Mouse (Mus musculus) midbrain, embryonic 10.5 days (tissue): ENCODE measurements around the gene Dcaf4. TPM values are rescaled to one million over a fixed set of nuclear protein-coding genes. Genes with fewer than 3 reads are reported as not detected.

Experiments used
- DNase-seq: peaks from one replicate; pipeline ENCODE4 v3.0.0-alpha.2; 2017; ENCODE audit warnings: low spot score
- H3K27ac ChIP-seq: fragments of 300-500 bp; sonication (generic); replicated peaks from 2 replicates; pipeline ENCODE4 v1.5.1; 2016; ENCODE audit warnings: mild to moderate bottlenecking
- H3K27me3 ChIP-seq: fragments of 300-500 bp; sonication (generic); 2 replicates; pipeline ENCODE4 v1.6.1; 2016; ENCODE audit warnings: low read depth, mild to moderate bottlenecking; ENCODE audit not compliant: poor library complexity, severe bottlenecking
- H3K36me3 ChIP-seq: fragments of 300-500 bp; sonication (generic); 2 replicates; pipeline ENCODE4 v1.6.1; 2016; ENCODE audit warnings: mild to moderate bottlenecking, moderate library complexity
- H3K4me1 ChIP-seq: fragments of 300-500 bp; sonication (generic); 2 replicates; pipeline ENCODE4 v1.6.1; 2016
- H3K4me3 ChIP-seq: fragments of 300-500 bp; sonication (generic); 2 replicates; pipeline ENCODE4 v1.5.1; 2016; ENCODE audit warnings: mild to moderate bottlenecking, moderate library complexity
- H3K9me3 ChIP-seq: fragments of 300-500 bp; sonication (generic); replicated peaks from 2 replicates; pipeline ENCODE4 v1.6.1; 2016; ENCODE audit warnings: mild to moderate bottlenecking
- WGBS: fragments of 180-500 bp; shearing (Covaris S2); methylation state at CpG from one replicate; pipeline ENCODE4 v1.1.7; 2016; 5-methylcytosine and 5-hydroxymethylcytosine counted together
- polyA plus RNA-seq: library from polyadenylated mRNA; unstranded; fragments of >200 nt; fragmentation: Nextera tagmentation; extraction: Ambion mirVana; gene quantifications from 2 replicates; pipeline ENCODE4 v1.2.1, GENCODE M21; 2016

The Dcaf4 gene
- polyA plus RNA-seq, 1 experiment from 2014 or later: 23.8 TPM

GRCm38 (mm10) chr12:83499256-83499655 is 21.0 kb upstream of the Dcaf4 start:
- Histone ChIP-seq H3K27ac (no peak overlapping the region), H3K27me3 (peaks cover 11% of the 10 kb centered on the region; the same call in 1 of the 2 replicates), H3K9me3 (no peaks in the 10 kb centered on the region), H3K4me3 (no peak overlapping the region), H3K4me1 (no peaks in the 10 kb centered on the region; the same call in 1 of the 2 replicates), H3K36me3 (no peaks in the 10 kb centered on the region)
- WGBS: 82% methylated on average over 5 of the region's 5 CpGs
- no peak for DNase-seq

- Histone ChIP-seq H3K27ac (no peak overlapping the region), H3K9me3 (no peaks in the 10 kb centered on the region), H3K4me1 (no peaks in the 10 kb centered on the region), H3K4me3 (no peak overlapping the region), H3K36me3 (no peaks in the 10 kb centered on the region), H3K27me3 (peaks cover 11% of the 10 kb centered on the region; the same call in 1 of the 2 replicates)
- 5% methylated on average over 9 of the region's 9 CpGs for WGBS
- peak; percentile 51 for DNase-seq
Measured at GRCm38 (mm10) chr12:83502190-83502589, 18.1 kb upstream of the Dcaf4 start.

DNA sequence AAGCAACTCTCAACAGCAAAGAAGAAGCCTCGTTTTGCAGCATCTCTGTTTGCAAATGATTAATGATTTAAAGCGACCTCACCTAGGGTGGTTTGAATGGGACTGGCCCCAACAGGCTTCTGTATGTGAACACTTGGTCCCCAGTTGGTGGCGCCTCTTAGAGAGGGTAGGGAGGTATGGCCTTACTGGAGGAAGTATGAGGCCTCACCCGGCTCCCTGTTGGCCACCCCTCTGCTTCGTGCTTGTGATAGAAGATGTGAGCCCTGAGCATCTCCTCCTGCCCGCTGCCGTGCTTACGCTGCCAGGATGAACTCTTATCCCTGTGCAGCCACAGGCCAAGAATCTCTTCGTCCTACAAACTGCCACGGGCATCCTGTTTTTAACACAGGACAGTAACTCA is 13.7 kb upstream of the Dcaf4 start:
- no peak overlapping the region for H3K27ac ChIP-seq
- no peak overlapping the region for H3K4me3 ChIP-seq
- peaks cover 6% of the 10 kb centered on the region; the same call in 1 of the 2 replicates for H3K27me3 ChIP-seq
- H3K4me1 ChIP-seq: no peaks in the 10 kb centered on the region
- H3K9me3 ChIP-seq: no peaks in the 10 kb centered on the region
- H3K36me3 ChIP-seq: no peaks in the 10 kb centered on the region
- 78% methylated on average over 10 of the region's 10 CpGs for WGBS
- no peak for DNase-seq

- 89% methylated on average over 5 of the region's 5 CpGs for WGBS
- Histone ChIP-seq H3K27me3 (no peaks in the 10 kb centered on the region), H3K9me3 (no peaks in the 10 kb centered on the region), H3K27ac (no peak overlapping the region), H3K4me1 (peaks cover 8% of the 10 kb centered on the region), H3K4me3 (no peak overlapping the region), H3K36me3 (no peaks in the 10 kb centered on the region)
- DNase-seq: no peak
Measured at GRCm38 (mm10) chr12:83510586-83510985, 9.7 kb upstream of the Dcaf4 start.

DNA sequence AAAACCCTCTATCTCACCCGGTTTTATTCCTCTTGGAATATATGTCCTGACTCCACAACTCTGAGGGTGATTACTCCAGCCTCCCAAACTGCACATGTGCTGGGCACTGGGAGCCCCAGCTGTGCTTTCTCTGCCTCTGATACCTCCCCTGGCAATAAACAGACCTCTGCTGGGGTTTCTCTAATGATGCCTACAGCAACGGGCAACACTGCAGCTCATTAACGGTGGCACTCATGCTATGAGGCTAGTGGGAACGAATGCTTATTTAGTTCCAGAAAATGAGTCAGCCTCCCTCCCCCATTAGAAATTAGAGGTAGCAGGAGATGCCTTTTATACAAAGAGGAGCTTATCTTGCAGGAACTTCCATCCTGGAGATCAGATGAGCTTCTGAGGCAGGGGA is 7.5 kb upstream of the Dcaf4 start:
- Histone ChIP-seq H3K27ac (no peak overlapping the region), H3K4me1 (peaks cover 8% of the 10 kb centered on the region), H3K9me3 (no peaks in the 10 kb centered on the region), H3K4me3 (no peak overlapping the region), H3K36me3 (no peaks in the 10 kb centered on the region), H3K27me3 (no peaks in the 10 kb centered on the region)
- 69% methylated on average over 4 of the region's 4 CpGs for WGBS
- DNase-seq: no peak

GRCm38 (mm10) chr12:83513185-83513584 is 7.1 kb upstream of the Dcaf4 start:
- H3K27ac ChIP-seq: no peak overlapping the region
- H3K4me1 ChIP-seq: peaks cover 8% of the 10 kb centered on the region
- 51% methylated on average over 5 of the region's 5 CpGs for WGBS
- H3K9me3 ChIP-seq: no peaks in the 10 kb centered on the region
- no peak overlapping the region for H3K4me3 ChIP-seq
- no peaks in the 10 kb centered on the region for H3K27me3 ChIP-seq
- H3K36me3 ChIP-seq: no peaks in the 10 kb centered on the region
- DNase-seq: no peak

- WGBS: 86% methylated on average over 4 of the region's 4 CpGs
- H3K27ac ChIP-seq: no peak overlapping the region
- H3K9me3 ChIP-seq: no peaks in the 10 kb centered on the region
- 0 out of 2 replicates have a peak, but pooled peaks cover 1% of the 10 kb centered on the region for H3K27me3 ChIP-seq
- no peak for DNase-seq
- no peak overlapping the region for H3K4me3 ChIP-seq
- peaks cover 8% of the 10 kb centered on the region for H3K4me1 ChIP-seq
- no peaks in the 10 kb centered on the region for H3K36me3 ChIP-seq
Measured at GRCm38 (mm10) chr12:83514216-83514615, 6.0 kb upstream of the Dcaf4 start.

- no peak for DNase-seq
- Histone ChIP-seq H3K36me3 (no peaks in the 10 kb centered on the region), H3K27me3 (peaks cover 7% of the 10 kb centered on the region; the same call in 1 of the 2 replicates), H3K9me3 (no peaks in the 10 kb centered on the region), H3K4me3 (no peak overlapping the region), H3K27ac (no peak overlapping the region), H3K4me1 (peaks cover 26% of the 10 kb centered on the region)
- WGBS: 89% methylated on average over 3 of the region's 3 CpGs
Measured at GRCm38 (mm10) chr12:83517580-83517979, 2.7 kb upstream of the Dcaf4 start.

- peak overlapping the region; percentile 74 for H3K4me3 ChIP-seq
- H3K27me3 ChIP-seq: peaks cover 7% of the 10 kb centered on the region; the same call in 1 of the 2 replicates
- DNase-seq: no peak
- H3K27ac ChIP-seq: no peak overlapping the region
- H3K4me1 ChIP-seq: peaks cover 25% of the 10 kb centered on the region
- H3K36me3 ChIP-seq: no peaks in the 10 kb centered on the region
- H3K9me3 ChIP-seq: no peaks in the 10 kb centered on the region
- 47% methylated on average over 8 of the region's 8 CpGs for WGBS
Measured at GRCm38 (mm10) chr12:83521083-83521482, 817 bp downstream of the Dcaf4 start.

- H3K27ac ChIP-seq: no peak overlapping the region
- H3K4me1 ChIP-seq: peaks cover 28% of the 10 kb centered on the region
- no peak overlapping the region for H3K4me3 ChIP-seq
- no peaks in the 10 kb centered on the region for H3K36me3 ChIP-seq
- peaks cover 7% of the 10 kb centered on the region; the same call in 1 of the 2 replicates for H3K27me3 ChIP-seq
- WGBS: 95% methylated on average over 6 of the region's 6 CpGs
- no peak for DNase-seq
- no peaks in the 10 kb centered on the region for H3K9me3 ChIP-seq
Measured at GRCm38 (mm10) chr12:83523056-83523455, 2.8 kb downstream of the Dcaf4 start.

DNA sequence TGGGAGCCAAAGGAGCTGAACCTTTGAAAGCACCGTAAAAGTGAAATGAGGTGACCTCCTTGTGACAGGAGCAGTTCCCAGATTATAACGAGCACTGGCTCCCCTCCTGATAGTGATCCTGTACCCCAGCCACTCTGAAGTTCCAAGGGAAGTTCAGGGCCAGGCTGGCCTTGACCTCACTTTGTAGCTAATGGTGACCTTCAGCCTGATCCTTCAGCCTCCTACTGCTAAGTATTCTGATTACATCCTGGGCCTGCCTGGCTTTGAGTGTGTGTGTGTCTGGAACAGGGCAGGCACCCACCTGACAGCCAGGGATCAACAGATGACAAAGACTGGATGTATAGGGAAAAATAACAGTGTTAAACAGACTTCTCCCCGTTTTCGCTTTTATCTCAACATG is 3.6 kb downstream of the Dcaf4 start:
- no peak overlapping the region for H3K4me3 ChIP-seq
- peaks cover 28% of the 10 kb centered on the region for H3K4me1 ChIP-seq
- no peak overlapping the region for H3K27ac ChIP-seq
- H3K27me3 ChIP-seq: peaks cover 7% of the 10 kb centered on the region; the same call in 1 of the 2 replicates
- H3K36me3 ChIP-seq: no peaks in the 10 kb centered on the region
- no peak for DNase-seq
- no peaks in the 10 kb centered on the region for H3K9me3 ChIP-seq
- 83% methylated on average over 4 of the region's 4 CpGs for whole genome bisulfite sequencing

DNA sequence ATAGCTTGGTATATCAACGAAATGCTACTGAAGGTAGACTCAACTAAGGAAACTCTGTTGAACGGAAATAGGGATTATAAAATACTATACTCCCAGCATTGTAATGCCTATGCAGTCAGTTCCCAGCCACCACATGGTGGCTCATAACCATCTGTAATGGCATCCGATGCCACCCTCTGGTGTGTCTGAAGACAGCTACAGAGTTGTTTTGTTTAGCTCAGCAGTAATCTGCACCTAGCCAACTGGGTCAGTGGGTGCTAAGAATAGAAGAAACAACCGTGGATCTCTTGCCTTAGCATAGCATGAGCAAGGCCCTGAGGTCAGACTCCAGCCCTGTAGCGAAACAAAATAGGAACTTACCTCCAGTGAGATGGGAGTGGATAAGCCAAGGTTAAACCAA is 4.1 kb downstream of the Dcaf4 start:
- Histone ChIP-seq H3K27me3 (peaks cover 5% of the 10 kb centered on the region; the same call in 1 of the 2 replicates), H3K4me1 (peaks cover 28% of the 10 kb centered on the region), H3K27ac (no peak overlapping the region), H3K36me3 (0 out of 2 replicates have a peak, but pooled peaks cover 3% of the 10 kb centered on the region), H3K9me3 (no peaks in the 10 kb centered on the region), H3K4me3 (no peak overlapping the region)
- WGBS: 82% methylated on average over 5 of the region's 5 CpGs
- DNase-seq: no peak

DNA sequence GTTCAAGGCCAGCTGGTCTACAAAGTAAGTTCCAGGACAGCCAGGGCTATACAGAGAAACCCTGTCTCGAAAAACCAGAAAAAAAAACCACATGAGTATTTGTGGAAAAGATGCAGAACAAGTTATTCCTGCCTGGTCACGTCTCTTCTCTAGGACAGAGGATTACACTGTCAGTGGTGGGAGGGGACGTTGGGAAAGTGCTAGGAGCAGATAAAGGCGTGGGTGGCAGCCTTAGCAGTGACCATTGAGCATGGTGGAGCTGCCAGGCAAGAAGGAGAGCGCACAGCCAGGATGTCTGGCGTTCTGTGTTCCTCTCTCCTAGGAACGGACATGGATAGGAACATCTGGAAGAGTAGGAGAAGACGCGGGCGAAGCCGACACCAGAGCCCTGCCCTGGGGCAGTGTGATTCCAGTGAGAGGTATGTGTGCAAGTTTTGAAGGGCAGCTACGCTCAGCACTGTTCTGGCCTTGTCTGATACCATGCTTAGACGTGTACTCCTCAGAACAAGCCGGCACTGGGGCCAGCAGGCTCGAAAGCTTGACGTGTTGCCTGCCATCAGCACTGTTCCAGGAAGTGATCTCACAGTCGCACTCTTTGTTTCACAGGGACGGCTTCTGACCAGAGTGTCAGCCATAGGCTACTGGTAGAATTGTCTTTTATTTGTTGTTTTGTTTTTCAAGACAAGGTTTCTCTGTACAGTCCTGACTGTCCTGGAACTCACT is 5.7 kb downstream of the Dcaf4 start:
- H3K4me3 ChIP-seq: no peak overlapping the region
- 86% methylated on average over 18 of the region's 18 CpGs for WGBS
- H3K9me3 ChIP-seq: no peaks in the 10 kb centered on the region
- no peak overlapping the region for H3K27ac ChIP-seq
- DNase-seq: no peak
- no peaks in the 10 kb centered on the region for H3K27me3 ChIP-seq
- H3K4me1 ChIP-seq: peaks cover 15% of the 10 kb centered on the region
- peaks cover 8% of the 10 kb centered on the region; the same call in 1 of the 2 replicates for H3K36me3 ChIP-seq
